Mouse (Mus musculus): Measurements from ENCODE around the gene Man1c1.

The Man1c1 gene

GRCm38 (mm10) chr4:134724974-134725373 lies 20.9 kb upstream of the Man1c1 start:
- 72% methylated on average over 4 of the region's 4 CpGs for WGBS

GRCm38 (mm10) chr4:134723251-134723650 lies 19.2 kb upstream of the Man1c1 start:
- WGBS, result 67% methylated on average over 3 of the region's 3 CpGs

GRCm38 (mm10) chr4:134721076-134721475 lies 17.0 kb upstream of the Man1c1 start:
- WGBS, result 67% methylated on average over 6 of the region's 6 CpGs

- 69% methylated on average over 3 of the region's 3 CpGs for WGBS
Measured at GRCm38 (mm10) chr4:134720371-134720770, 16.3 kb upstream of the Man1c1 start.

- 76% methylated on average over 8 of the region's 8 CpGs for WGBS
Measured at GRCm38 (mm10) chr4:134719489-134719888, 15.4 kb upstream of the Man1c1 start.

GRCm38 (mm10) chr4:134713937-134714336 lies 9.8 kb upstream of the Man1c1 start:
- 8% methylated on average over 8 of the region's 8 CpGs for whole genome bisulfite sequencing

- 44% methylated on average over 5 of the region's 5 CpGs for WGBS
Measured at GRCm38 (mm10) chr4:134705311-134705710, 1.2 kb upstream of the Man1c1 start.

GRCm38 (mm10) chr4:134704590-134704989 lies 500 bp upstream of the Man1c1 start:
- 1% methylated on average over 21 of the region's 21 CpGs for WGBS

GRCm38 (mm10) chr4:134702981-134703834 lies 882 bp downstream of the Man1c1 start:
- under 1% methylated on average over 87 of the region's 90 CpGs for WGBS

GRCm38 (mm10) chr4:134701934-134702333 lies 2.2 kb downstream of the Man1c1 start:
- WGBS, result 14% methylated on average over 6 of the region's 6 CpGs

GRCm38 (mm10) chr4:134700911-134701310 lies 3.2 kb downstream of the Man1c1 start:
- WGBS, result 71% methylated on average over 2 of the region's 2 CpGs

- 65% methylated on average over 9 of the region's 9 CpGs for WGBS
Measured at GRCm38 (mm10) chr4:134693202-134693940, 10.7 kb downstream of the Man1c1 start.

GRCm38 (mm10) chr4:134692388-134692787 lies 11.7 kb downstream of the Man1c1 start:
- 100% methylated on average over 1 of the region's 1 CpGs for WGBS

GRCm38 (mm10) chr4:134686022-134686661 lies 17.9 kb downstream of the Man1c1 start:
- WGBS, result 85% methylated on average over 13 of the region's 13 CpGs

GRCm38 (mm10) chr4:134684637-134685338 lies 19.3 kb downstream of the Man1c1 start:
- WGBS, result 84% methylated on average over 9 of the region's 9 CpGs

GRCm38 (mm10) chr4:134683892-134684291 lies 20.2 kb downstream of the Man1c1 start:
- 66% methylated on average over 8 of the region's 8 CpGs for WGBS

GRCm38 (mm10) chr4:134683008-134683407 lies 21.1 kb downstream of the Man1c1 start:
- 25% methylated on average over 13 of the region's 13 CpGs for WGBS

GRCm38 (mm10) chr4:134682423-134682822 lies 21.7 kb downstream of the Man1c1 start:
- 72% methylated on average over 8 of the region's 8 CpGs for WGBS

- WGBS, result 88% methylated on average over 7 of the region's 7 CpGs
Measured at GRCm38 (mm10) chr4:134681819-134682218, 22.3 kb downstream of the Man1c1 start.

GRCm38 (mm10) chr4:134677556-134678508 lies 26.3 kb downstream of the Man1c1 start:
- WGBS, result 40% methylated on average over 17 of the region's 17 CpGs

- 81% methylated on average over 8 of the region's 8 CpGs for WGBS
Measured at GRCm38 (mm10) chr4:134675800-134676199, 28.3 kb downstream of the Man1c1 start.

All from cerebral cortex, adult 2 months (tissue).